Mouse (Mus musculus) cerebellum, adult 2 months (tissue): Measurements from ENCODE around the gene Ifnab. TPM values are rescaled to one million over a fixed set of nuclear protein-coding genes. Genes with fewer than 3 reads are reported as not detected.
A peak's percentile ranks its signal among the peaks of the same experiment; 100 is the strongest.

Source experiments
- DNase-seq, 2 experiments: peaks; one replicate each; pipeline ENCODE4 v3.0.0; 2021
- H3K27ac ChIP-seq: fragments of 200-500 bp; 2 replicates; pipeline ENCODE4 v1.5.1; 2012; ENCODE audit warnings: low read length, control low read depth, inconsistent platforms; ENCODE audit not compliant: insufficient read depth
- H3K27me3 ChIP-seq: fragments of 200-500 bp; 2 replicates; pipeline ENCODE4 v1.6.1; 2012; ENCODE audit warnings: inconsistent platforms, mild to moderate bottlenecking, low read length, moderate library complexity; ENCODE audit not compliant: control insufficient read depth, insufficient read depth
- H3K4me1 ChIP-seq: fragments of 200-500 bp; 2 replicates; pipeline ENCODE4 v1.6.1; 2011; ENCODE audit warnings: low read length; ENCODE audit not compliant: control insufficient read depth, insufficient read depth
- H3K4me3 ChIP-seq: fragments of 200-500 bp; replicated peaks from 2 replicates; pipeline ENCODE3; 2011; ENCODE audit warnings: mild to moderate bottlenecking, low read depth, low read length, control low read depth; ENCODE audit not compliant: insufficient read depth
- CTCF ChIP-seq: fragments of 200-500 bp; IDR thresholded peaks from 2 replicates; pipeline ENCODE4 v1.5.1; 2011; ENCODE audit warnings: low read depth, mild to moderate bottlenecking, control low read depth, low read length, moderate library complexity, borderline replicate concordance; ENCODE audit not compliant: insufficient read depth
- POLR2A ChIP-seq: fragments of 200-500 bp; IDR thresholded peaks from 2 replicates; pipeline ENCODE4 v1.6.1; 2011; ENCODE audit warnings: low read length, control low read depth, borderline replicate concordance; ENCODE audit not compliant: insufficient read depth
- WGBS: fragments of 180-500 bp; shearing (Covaris S2); methylation state at CpG from one replicate; pipeline ENCODE4 v1.1.7; 2018; 5-methylcytosine and 5-hydroxymethylcytosine counted together
- polyA plus RNA-seq: library from polyadenylated mRNA; depleted of rRNA; stranded (reverse); fragments of >200 nt; gene quantifications from 2 replicates; pipeline ENCODE4 v1.2.3, GENCODE M21; 2012; rRNA removed

Gene Ifnab
- polyA plus RNA-seq, 1 experiment = not detected

DNA sequence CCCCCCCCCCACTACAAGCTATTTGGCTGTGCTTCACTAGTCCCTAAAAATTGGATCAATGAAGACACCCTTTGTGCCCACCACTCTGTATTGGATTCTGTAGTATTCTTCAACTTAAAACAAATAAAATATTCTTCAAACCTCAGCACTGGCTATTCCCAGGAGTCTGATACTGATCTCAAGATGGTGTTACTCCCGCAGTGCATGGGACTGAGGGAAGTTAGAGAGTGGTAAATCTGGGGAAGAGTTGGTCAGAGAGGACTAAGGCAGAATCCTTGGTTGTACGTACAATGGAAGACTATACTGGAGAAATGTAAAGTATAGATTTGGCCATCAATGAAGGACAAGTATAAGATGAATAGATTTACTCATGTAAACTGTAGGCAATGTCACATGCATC is 48.6 kb downstream of the Ifnab start:
- no peak for DNase-seq
- TF ChIP-seq POLR2A = no peak
- no peak for TF ChIP-seq CTCF
- no peaks in the 10 kb centered on the region for H3K27me3 ChIP-seq
- no peak overlapping the region for H3K27ac ChIP-seq
- H3K4me3 ChIP-seq = no peak overlapping the region
- 20% methylated on average over 2 of the region's 2 CpGs for WGBS
- no peaks in the 10 kb centered on the region for H3K4me1 ChIP-seq

DNA sequence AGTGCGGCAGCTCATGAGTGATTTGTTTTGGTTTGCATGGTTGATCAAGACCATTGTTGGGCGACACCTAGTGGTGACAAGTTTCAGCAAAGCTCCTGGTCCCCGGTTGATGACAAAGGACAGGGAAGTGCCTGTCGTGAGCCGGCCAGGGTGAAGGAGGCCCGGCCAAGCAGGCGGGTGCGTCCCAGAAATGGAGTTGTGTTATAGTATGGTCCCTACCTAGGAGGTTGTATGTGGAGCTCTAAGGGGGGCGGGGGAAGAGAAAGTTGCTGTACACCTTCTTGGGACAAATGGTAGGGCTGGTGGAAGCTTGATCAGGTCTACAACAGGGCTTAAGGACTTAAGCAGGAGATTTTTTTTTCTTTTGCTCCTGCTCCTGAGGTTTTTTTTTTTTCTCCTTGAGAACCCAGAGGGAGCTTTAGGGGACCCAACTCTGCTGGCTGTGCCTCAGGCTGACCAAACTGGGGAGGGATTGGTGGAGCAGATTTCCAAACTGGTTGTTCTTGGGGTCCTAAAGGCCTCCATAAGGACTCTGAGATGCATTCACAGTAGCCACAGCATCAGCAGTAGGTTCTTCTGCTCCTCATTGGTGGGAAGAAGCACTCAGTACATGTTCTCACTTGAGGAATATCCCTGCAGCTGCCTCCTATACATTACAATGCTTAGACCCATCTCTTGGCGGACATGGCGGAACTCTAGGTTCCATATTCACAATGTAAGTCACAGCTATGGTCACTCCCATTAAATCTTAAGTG is 49.9 kb downstream of the Ifnab start:
- peak; percentile 82 to 93 for DNase-seq
- TF ChIP-seq CTCF (peak; percentile 93), POLR2A (no peak)
- Histone ChIP-seq H3K27me3 (no peaks in the 10 kb centered on the region), H3K27ac (no peak overlapping the region), H3K4me3 (peak overlapping the region; percentile 97), H3K4me1 (no peaks in the 10 kb centered on the region)
- 3% methylated on average over 11 of the region's 11 CpGs for WGBS

- H3K4me3 ChIP-seq = peak overlapping the region; percentile 97
- 27% methylated on average over 8 of the region's 8 CpGs for WGBS
- H3K27me3 ChIP-seq = no peaks in the 10 kb centered on the region
- no peak for DNase-seq
- TF ChIP-seq POLR2A = no peak
- no peak for TF ChIP-seq CTCF
- no peak overlapping the region for H3K27ac ChIP-seq
- H3K4me1 ChIP-seq = no peaks in the 10 kb centered on the region
Measured at GRCm38 (mm10) chr4:88640704-88641076, 50.5 kb downstream of the Ifnab start.

Other genes starting within 250 kb of the Ifnab start
- gene Ifnb1, start 168.6 kb downstream of the Ifnab start, polyA plus RNA-seq = not detected in 2 replicates
- not detected in 2 replicates for gene Ifna15, start 133.1 kb downstream of the Ifnab start, polyA plus RNA-seq
- gene Ifna14, start 119.6 kb downstream of the Ifnab start, polyA plus RNA-seq = not detected in 2 replicates
- gene Ifna9, start 99.0 kb downstream of the Ifnab start, polyA plus RNA-seq = not detected in 2 replicates
- gene Ifna12, start 88.0 kb downstream of the Ifnab start, polyA plus RNA-seq = not detected in 2 replicates
- not detected in 2 replicates for gene C87499, start 56.9 kb downstream of the Ifnab start, polyA plus RNA-seq
- gene Ifna13, start 46.9 kb downstream of the Ifnab start, polyA plus RNA-seq = not detected in 2 replicates
- not detected in 2 replicates for gene Ifna16, start 14.4 kb downstream of the Ifnab start, polyA plus RNA-seq
- not detected in 2 replicates for gene Ifna2, start 7.4 kb downstream of the Ifnab start, polyA plus RNA-seq
- gene Gm26566, start 30.4 kb upstream of the Ifnab start, polyA plus RNA-seq = 0.59 and 1.2 TPM in 2 replicates
- gene Klhl9, start 31.1 kb upstream of the Ifnab start, polyA plus RNA-seq = 43.6 and 44.7 TPM in 2 replicates
- not detected in 2 replicates for gene Gm13271, start 63.5 kb upstream of the Ifnab start, polyA plus RNA-seq
- not detected in 2 replicates for gene Gm13283, start 68.8 kb upstream of the Ifnab start, polyA plus RNA-seq
- not detected in 2 replicates for gene Gm13290, start 82.5 kb upstream of the Ifnab start, polyA plus RNA-seq
- gene Gm13289, start 85.6 kb upstream of the Ifnab start, polyA plus RNA-seq = not detected in 2 replicates
- not detected in 2 replicates for gene Gm13272, start 88.5 kb upstream of the Ifnab start, polyA plus RNA-seq
- not detected in 2 replicates for gene Ifnz, start 90.8 kb upstream of the Ifnab start, polyA plus RNA-seq
- gene Gm13276, start 94.3 kb upstream of the Ifnab start, polyA plus RNA-seq = not detected in 2 replicates
- gene Gm13277, start 97.3 kb upstream of the Ifnab start, polyA plus RNA-seq = not detected in 2 replicates
- gene Gm13278, start 100.2 kb upstream of the Ifnab start, polyA plus RNA-seq = not detected in 2 replicates
- not detected in 2 replicates for gene Gm13275, start 103.1 kb upstream of the Ifnab start, polyA plus RNA-seq
- not detected in 2 replicates for gene Gm13279, start 106.0 kb upstream of the Ifnab start, polyA plus RNA-seq
- gene Gm13285, start 108.3 kb upstream of the Ifnab start, polyA plus RNA-seq = not detected in 2 replicates
- gene Gm13287, start 111.9 kb upstream of the Ifnab start, polyA plus RNA-seq = not detected in 2 replicates
- gene Gm13288, start 114.2 kb upstream of the Ifnab start, polyA plus RNA-seq = not detected in 2 replicates
- not detected in 2 replicates for gene Ifna7, start 124.9 kb upstream of the Ifnab start, polyA plus RNA-seq
- gene Ifna11, start 128.6 kb upstream of the Ifnab start, polyA plus RNA-seq = not detected in 2 replicates
- not detected in 2 replicates for gene Ifna6, start 136.1 kb upstream of the Ifnab start, polyA plus RNA-seq
- gene Ifna5, start 144.2 kb upstream of the Ifnab start, polyA plus RNA-seq = not detected in 2 replicates
- not detected in 2 replicates for gene Ifna4, start 150.5 kb upstream of the Ifnab start, polyA plus RNA-seq
- gene Ifna1, start 158.7 kb upstream of the Ifnab start, polyA plus RNA-seq = not detected in 2 replicates
- not detected in 2 replicates for gene Ifne, start 188.8 kb upstream of the Ifnab start, polyA plus RNA-seq